Mouse (Mus musculus): ENCODE data around the gene Ptger1. TPM values are rescaled to one million over a fixed set of nuclear protein-coding genes. Genes with fewer than 3 reads are reported as not detected.

Ptger1 gene
- 0.51 and 0.59 TPM in 2 replicates for polyA plus RNA-seq (2012; rRNA removed)

DNA sequence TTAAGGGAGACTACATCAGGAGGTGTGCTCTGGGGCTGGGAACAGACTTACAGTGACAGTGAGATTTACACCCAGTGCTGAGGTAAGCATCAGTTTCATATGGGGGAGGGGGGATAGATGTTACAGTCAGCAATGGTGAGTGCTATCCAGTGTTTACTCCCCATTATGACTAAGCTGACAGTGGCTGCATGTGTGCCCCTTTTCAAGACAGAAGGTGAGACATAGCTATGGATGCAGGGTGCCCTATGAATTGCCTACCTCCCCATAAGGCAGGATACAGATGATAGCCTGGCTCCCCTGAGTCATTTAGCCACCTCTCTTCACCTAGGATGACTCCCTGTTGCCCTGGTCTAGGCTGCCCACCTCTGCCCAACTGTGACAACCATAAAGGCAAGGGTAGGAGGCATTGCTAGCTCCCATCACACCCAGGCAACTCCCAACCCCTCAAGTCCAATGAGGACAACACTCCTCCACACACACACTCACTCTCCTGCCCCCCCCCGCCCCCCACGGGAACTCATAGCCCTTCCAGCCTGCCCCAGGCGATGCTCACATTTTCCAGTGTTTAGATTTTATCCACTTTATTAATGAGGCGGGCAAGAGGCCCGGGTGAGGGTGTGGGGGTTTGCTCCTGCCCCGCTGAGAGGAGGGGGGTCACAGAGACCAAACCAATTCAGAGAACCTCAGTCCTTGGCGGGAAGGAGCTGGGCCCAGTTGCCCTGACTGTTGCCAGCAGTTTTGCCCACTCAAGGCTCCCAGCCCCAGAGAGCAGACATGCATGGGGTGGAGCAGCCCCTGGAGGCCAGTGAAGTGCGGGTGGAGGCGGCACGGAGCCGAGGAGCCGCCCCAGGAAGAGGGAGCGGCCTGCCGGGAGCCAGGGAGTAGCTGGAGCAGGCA lies at the start of gene Ptger1:
Gene Ptger1, plus strand, starts transcription at position 710 of the 897 bp plus-strand sequence.
- Histone ChIP-seq H3K27ac (ENCODE audit: control insufficient read depth, insufficient read depth, low read depth, low read length) (no peak within 1 kb of the TSS), H3K4me3 (ENCODE audit: control insufficient read depth, low read depth, low read length) (no peak within 1 kb of the TSS), H3K27me3 (ENCODE audit: control insufficient read depth, insufficient read depth, low read length) (no peaks in the 10 kb centered on the region), H3K36me3 (ENCODE audit: control insufficient read depth, insufficient read depth, low read length) (no peaks in the 10 kb centered on the region), H3K4me1 (ENCODE audit: control insufficient read depth, insufficient read depth, low read length) (peaks cover 28% of the 10 kb centered on the region)
- no peak for TF ChIP-seq CTCF (IDR thresholded peaks at IDR 0.05; ENCODE audit: control insufficient read depth, insufficient read depth, insufficient replicate concordance, low read depth, low read length)
- TF ChIP-seq POLR2A (IDR thresholded peaks at IDR 0.05; ENCODE audit: control insufficient read depth, low read depth, low read length): no peak

DNA sequence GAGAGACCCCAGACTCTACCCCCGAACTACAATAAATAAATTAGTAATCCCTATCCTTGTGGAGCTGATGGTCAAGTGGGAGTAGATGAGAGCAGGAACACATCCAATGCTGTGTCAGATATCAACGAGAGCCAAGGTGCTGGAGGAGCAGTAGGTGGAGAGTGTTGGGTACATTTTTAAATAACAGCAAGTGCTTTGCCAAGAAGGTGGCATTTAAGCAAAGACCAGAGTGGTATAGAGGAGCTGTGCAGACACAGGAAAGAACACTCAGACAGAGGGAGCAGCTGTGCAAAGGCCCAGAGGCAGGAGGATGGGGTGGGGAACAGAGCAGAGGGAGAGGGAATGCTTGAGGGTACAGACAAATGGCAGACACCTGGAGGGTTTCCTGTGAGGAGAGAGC lies 49.4 kb upstream of the Ptger1 start:
- Histone ChIP-seq H3K27ac (ENCODE audit: control insufficient read depth, insufficient read depth, low read depth, low read length) (no peak overlapping the region), H3K36me3 (ENCODE audit: control insufficient read depth, insufficient read depth, low read length) (no peaks in the 10 kb centered on the region), H3K4me1 (ENCODE audit: control insufficient read depth, insufficient read depth, low read length) (peaks cover 5% of the 10 kb centered on the region), H3K4me3 (ENCODE audit: control insufficient read depth, low read depth, low read length) (no peak overlapping the region), H3K27me3 (ENCODE audit: control insufficient read depth, insufficient read depth, low read length) (no peaks in the 10 kb centered on the region)
- TF ChIP-seq CTCF (IDR thresholded peaks at IDR 0.05; ENCODE audit: control insufficient read depth, insufficient read depth, insufficient replicate concordance, low read depth, low read length) (no peak), POLR2A (IDR thresholded peaks at IDR 0.05; ENCODE audit: control insufficient read depth, low read depth, low read length) (no peak)

- H3K4me3 ChIP-seq (ENCODE audit: control insufficient read depth, low read depth, low read length): no peak overlapping the region
- H3K4me1 ChIP-seq (ENCODE audit: control insufficient read depth, insufficient read depth, low read length): peaks cover 6% of the 10 kb centered on the region
- no peaks in the 10 kb centered on the region for H3K27me3 ChIP-seq (ENCODE audit: control insufficient read depth, insufficient read depth, low read length)
- no peaks in the 10 kb centered on the region for H3K36me3 ChIP-seq (ENCODE audit: control insufficient read depth, insufficient read depth, low read length)
- TF ChIP-seq CTCF (IDR thresholded peaks at IDR 0.05; ENCODE audit: control insufficient read depth, insufficient read depth, insufficient replicate concordance, low read depth, low read length) (no peak), POLR2A (IDR thresholded peaks at IDR 0.05; ENCODE audit: control insufficient read depth, low read depth, low read length) (no peak)
- H3K27ac ChIP-seq (ENCODE audit: control insufficient read depth, insufficient read depth, low read depth, low read length): no peak overlapping the region
Measured at GRCm38 (mm10) chr8:83618566-83618965, 47.9 kb upstream of the Ptger1 start.

DNA sequence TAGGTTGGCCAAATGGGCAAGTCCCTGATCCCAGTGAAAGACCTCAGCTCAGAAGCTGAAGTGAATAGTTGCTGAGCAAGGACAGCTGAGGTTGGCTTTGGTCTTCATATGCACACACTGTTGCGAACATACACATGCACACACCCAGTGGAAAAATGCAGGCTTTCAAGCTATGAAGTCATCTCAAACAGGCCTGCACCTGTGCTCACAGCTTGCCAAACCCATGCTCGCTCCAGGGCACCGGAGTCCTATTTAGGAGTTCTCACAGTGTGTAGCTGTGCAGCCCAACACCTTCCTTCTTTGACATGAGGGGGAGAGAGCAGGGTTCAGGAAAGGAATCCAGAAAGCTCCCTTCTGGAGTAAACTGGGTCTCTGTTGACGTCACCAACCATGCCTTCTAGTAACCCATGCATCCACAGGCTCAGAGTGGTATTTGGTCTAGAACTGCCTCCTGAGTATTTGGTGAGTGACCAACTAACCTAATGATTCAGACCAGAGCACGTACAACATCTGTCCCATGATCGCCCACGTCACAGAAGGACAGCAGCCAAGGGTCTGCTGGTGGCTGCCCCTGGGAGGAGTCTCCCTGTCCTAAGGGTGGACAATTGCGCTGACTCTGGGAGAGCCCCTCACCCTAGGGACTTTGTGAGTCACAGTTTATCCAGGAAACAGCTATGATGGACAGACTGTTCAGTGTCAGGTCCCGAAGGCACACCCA lies 46.8 kb upstream of the Ptger1 start:
- Histone ChIP-seq H3K4me1 (ENCODE audit: control insufficient read depth, insufficient read depth, low read length) (peaks cover 6% of the 10 kb centered on the region), H3K4me3 (ENCODE audit: control insufficient read depth, low read depth, low read length) (no peak overlapping the region), H3K36me3 (ENCODE audit: control insufficient read depth, insufficient read depth, low read length) (no peaks in the 10 kb centered on the region), H3K27me3 (ENCODE audit: control insufficient read depth, insufficient read depth, low read length) (no peaks in the 10 kb centered on the region), H3K27ac (ENCODE audit: control insufficient read depth, insufficient read depth, low read depth, low read length) (no peak overlapping the region)
- TF ChIP-seq CTCF (IDR thresholded peaks at IDR 0.05; ENCODE audit: control insufficient read depth, insufficient read depth, insufficient replicate concordance, low read depth, low read length): no peak
- no peak for TF ChIP-seq POLR2A (IDR thresholded peaks at IDR 0.05; ENCODE audit: control insufficient read depth, low read depth, low read length)

GRCm38 (mm10) chr8:83621691-83622388 lies 44.6 kb upstream of the Ptger1 start:
- no peak for TF ChIP-seq POLR2A (IDR thresholded peaks at IDR 0.05; ENCODE audit: control insufficient read depth, low read depth, low read length)
- TF ChIP-seq CTCF (IDR thresholded peaks at IDR 0.05; ENCODE audit: control insufficient read depth, insufficient read depth, insufficient replicate concordance, low read depth, low read length): no peak
- Histone ChIP-seq H3K4me3 (ENCODE audit: control insufficient read depth, low read depth, low read length) (peak overlapping the region; percentile 73), H3K4me1 (ENCODE audit: control insufficient read depth, insufficient read depth, low read length) (peaks cover 6% of the 10 kb centered on the region), H3K36me3 (ENCODE audit: control insufficient read depth, insufficient read depth, low read length) (no peaks in the 10 kb centered on the region), H3K27me3 (ENCODE audit: control insufficient read depth, insufficient read depth, low read length) (no peaks in the 10 kb centered on the region), H3K27ac (ENCODE audit: control insufficient read depth, insufficient read depth, low read depth, low read length) (no peak overlapping the region)

- TF ChIP-seq CTCF (IDR thresholded peaks at IDR 0.05; ENCODE audit: control insufficient read depth, insufficient read depth, insufficient replicate concordance, low read depth, low read length) (peak; percentile 90), POLR2A (IDR thresholded peaks at IDR 0.05; ENCODE audit: control insufficient read depth, low read depth, low read length) (no peak)
- H3K27me3 ChIP-seq (ENCODE audit: control insufficient read depth, insufficient read depth, low read length): no peaks in the 10 kb centered on the region
- H3K36me3 ChIP-seq (ENCODE audit: control insufficient read depth, insufficient read depth, low read length): no peaks in the 10 kb centered on the region
- peaks cover 6% of the 10 kb centered on the region for H3K4me1 ChIP-seq (ENCODE audit: control insufficient read depth, insufficient read depth, low read length)
- H3K27ac ChIP-seq (ENCODE audit: control insufficient read depth, insufficient read depth, low read depth, low read length): no peak overlapping the region
- H3K4me3 ChIP-seq (ENCODE audit: control insufficient read depth, low read depth, low read length): peak overlapping the region; percentile 73
Measured at GRCm38 (mm10) chr8:83622389-83622989, 44.0 kb upstream of the Ptger1 start.
